Mouse (Mus musculus): Measurements from ENCODE around the gene Ston1. TPM values are rescaled to one million over a fixed set of nuclear protein-coding genes. Genes with fewer than 3 reads are reported as not detected.

Gene Ston1
- polyA plus RNA-seq, 1 experiment, result 43.1 TPM

- no peak for DNase-seq
- 68% methylated on average over 1 of the region's 1 CpGs for WGBS
- no peak overlapping the region for H3K4me3 ChIP-seq (replicated peaks; ENCODE audit: extremely low read depth, low read depth, low read length)
- peaks cover 13% of the 10 kb centered on the region for H3K4me1 ChIP-seq (ENCODE audit: control insufficient read depth, insufficient read depth, low read length)
- TF ChIP-seq CTCF (IDR thresholded peaks at IDR 0.05; ENCODE audit: insufficient read depth, low read length) (no peak), POLR2A (IDR thresholded peaks at IDR 0.05; ENCODE audit: borderline replicate concordance, extremely low read depth, low read depth, low read length) (no peak)
Observed at GRCm38 (mm10) chr17:88615492-88616155, 18.1 kb downstream of the Ston1 start.

DNA sequence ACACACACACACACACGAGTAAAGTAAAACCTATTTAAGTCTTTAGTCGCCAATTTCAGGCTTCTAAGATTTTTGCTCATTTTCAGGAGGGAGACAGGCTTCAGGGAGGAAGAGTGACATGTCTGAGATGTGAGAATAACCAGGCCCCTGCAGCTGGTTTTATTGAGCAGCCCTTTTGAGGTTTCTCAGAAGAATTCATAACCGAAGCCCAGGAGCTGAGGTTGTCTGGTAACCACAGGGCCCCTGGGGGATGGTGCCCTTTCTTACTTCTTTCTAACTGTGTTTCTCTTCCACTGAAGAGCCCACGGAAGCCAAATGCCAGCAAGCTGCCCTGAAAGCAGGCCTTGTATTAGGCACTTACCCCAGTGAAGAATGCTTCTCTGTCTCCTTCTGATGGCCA is 23.5 kb downstream of the Ston1 start:
- DNase-seq, result no peak
- Histone ChIP-seq H3K4me1 (ENCODE audit: control insufficient read depth, insufficient read depth, low read length) (peaks cover 6% of the 10 kb centered on the region), H3K4me3 (replicated peaks; ENCODE audit: extremely low read depth, low read depth, low read length) (no peak overlapping the region)
- no peak for TF ChIP-seq CTCF (IDR thresholded peaks at IDR 0.05; ENCODE audit: insufficient read depth, low read length)
- TF ChIP-seq POLR2A (IDR thresholded peaks at IDR 0.05; ENCODE audit: borderline replicate concordance, extremely low read depth, low read depth, low read length), result no peak
- WGBS, result 78% methylated on average over 4 of the region's 4 CpGs

- WGBS, result 72% methylated on average over 3 of the region's 3 CpGs
- peaks cover 10% of the 10 kb centered on the region for H3K4me1 ChIP-seq (ENCODE audit: control insufficient read depth, insufficient read depth, low read length)
- no peak overlapping the region for H3K4me3 ChIP-seq (replicated peaks; ENCODE audit: extremely low read depth, low read depth, low read length)
- TF ChIP-seq POLR2A (IDR thresholded peaks at IDR 0.05; ENCODE audit: borderline replicate concordance, extremely low read depth, low read depth, low read length) (no peak), CTCF (IDR thresholded peaks at IDR 0.05; ENCODE audit: insufficient read depth, low read length) (no peak)
- no peak for DNase-seq
Observed at GRCm38 (mm10) chr17:88621374-88621773, 23.9 kb downstream of the Ston1 start.

DNA sequence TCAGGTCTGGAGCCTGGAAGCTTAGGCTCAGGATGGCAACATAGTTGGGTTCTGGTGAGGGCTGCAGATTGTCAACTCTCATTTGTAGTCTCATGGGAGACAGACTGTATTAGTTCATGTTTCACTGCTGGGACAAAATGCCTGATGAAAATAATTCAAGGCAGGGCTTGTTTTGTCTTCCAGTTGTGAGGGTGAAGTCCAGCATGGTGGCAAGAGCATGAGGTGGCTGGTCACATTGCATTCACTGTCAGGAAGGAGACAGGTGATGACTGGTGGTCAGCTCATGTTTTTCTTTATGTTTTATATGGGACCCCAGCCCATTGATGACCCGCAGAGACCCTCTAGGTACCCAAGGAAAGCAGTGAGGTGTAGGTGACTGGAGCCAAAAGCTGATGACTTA is 25.2 kb downstream of the Ston1 start:
- H3K4me1 ChIP-seq (ENCODE audit: control insufficient read depth, insufficient read depth, low read length), result peaks cover 22% of the 10 kb centered on the region
- TF ChIP-seq POLR2A (IDR thresholded peaks at IDR 0.05; ENCODE audit: borderline replicate concordance, extremely low read depth, low read depth, low read length) (no peak), CTCF (IDR thresholded peaks at IDR 0.05; ENCODE audit: insufficient read depth, low read length) (no peak)
- no peak for DNase-seq
- 94% methylated on average over 1 of the region's 1 CpGs for WGBS
- no peak overlapping the region for H3K4me3 ChIP-seq (replicated peaks; ENCODE audit: extremely low read depth, low read depth, low read length)

DNA sequence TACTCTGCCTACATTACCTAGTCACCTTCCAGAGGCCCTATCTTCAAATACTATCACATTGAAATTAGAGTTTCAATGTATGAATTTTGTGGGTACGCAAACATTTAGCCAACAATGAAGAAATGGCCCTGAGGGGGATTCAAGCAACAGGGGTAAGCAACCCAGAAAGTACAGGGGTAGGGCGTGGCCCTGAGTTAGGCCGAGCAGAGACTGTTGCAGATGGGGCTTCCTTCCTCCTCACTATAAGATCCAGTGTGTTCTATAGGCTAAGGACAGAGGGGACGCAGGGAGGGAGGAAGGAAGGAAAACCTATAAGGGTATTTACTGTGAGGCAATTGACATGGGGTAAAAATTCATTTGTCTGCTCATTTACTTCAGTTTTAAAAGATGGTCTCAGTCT is 26.9 kb downstream of the Ston1 start:
- no peak for TF ChIP-seq POLR2A (IDR thresholded peaks at IDR 0.05; ENCODE audit: borderline replicate concordance, extremely low read depth, low read depth, low read length)
- no peak for TF ChIP-seq CTCF (IDR thresholded peaks at IDR 0.05; ENCODE audit: insufficient read depth, low read length)
- 70% methylated on average over 4 of the region's 4 CpGs for WGBS

GRCm38 (mm10) chr17:88625350-88625749 is 27.9 kb downstream of the Ston1 start:
- no peak for TF ChIP-seq POLR2A (IDR thresholded peaks at IDR 0.05; ENCODE audit: borderline replicate concordance, extremely low read depth, low read depth, low read length)
- WGBS, result 90% methylated on average over 13 of the region's 13 CpGs
- Histone ChIP-seq H3K4me3 (replicated peaks; ENCODE audit: extremely low read depth, low read depth, low read length) (no peak overlapping the region), H3K4me1 (ENCODE audit: control insufficient read depth, insufficient read depth, low read length) (peaks cover 38% of the 10 kb centered on the region)
- no peak for DNase-seq

More for the DNA sequence above, 26.9 kb downstream of the Ston1 start:
- Histone ChIP-seq H3K4me1 (ENCODE audit: control insufficient read depth, insufficient read depth, low read length) (peaks cover 31% of the 10 kb centered on the region), H3K4me3 (replicated peaks; ENCODE audit: extremely low read depth, low read depth, low read length) (no peak overlapping the region)
- DNase-seq, result no peak

GRCm38 (mm10) chr17:88625931-88626330 is 28.4 kb downstream of the Ston1 start:
- DNase-seq, result no peak
- H3K4me3 ChIP-seq (replicated peaks; ENCODE audit: extremely low read depth, low read depth, low read length), result no peak overlapping the region
- 45% methylated on average over 7 of the region's 7 CpGs for WGBS
- TF ChIP-seq CTCF (IDR thresholded peaks at IDR 0.05; ENCODE audit: insufficient read depth, low read length) (no peak), POLR2A (IDR thresholded peaks at IDR 0.05; ENCODE audit: borderline replicate concordance, extremely low read depth, low read depth, low read length) (no peak)
- H3K4me1 ChIP-seq (ENCODE audit: control insufficient read depth, insufficient read depth, low read length), result peaks cover 39% of the 10 kb centered on the region

DNA sequence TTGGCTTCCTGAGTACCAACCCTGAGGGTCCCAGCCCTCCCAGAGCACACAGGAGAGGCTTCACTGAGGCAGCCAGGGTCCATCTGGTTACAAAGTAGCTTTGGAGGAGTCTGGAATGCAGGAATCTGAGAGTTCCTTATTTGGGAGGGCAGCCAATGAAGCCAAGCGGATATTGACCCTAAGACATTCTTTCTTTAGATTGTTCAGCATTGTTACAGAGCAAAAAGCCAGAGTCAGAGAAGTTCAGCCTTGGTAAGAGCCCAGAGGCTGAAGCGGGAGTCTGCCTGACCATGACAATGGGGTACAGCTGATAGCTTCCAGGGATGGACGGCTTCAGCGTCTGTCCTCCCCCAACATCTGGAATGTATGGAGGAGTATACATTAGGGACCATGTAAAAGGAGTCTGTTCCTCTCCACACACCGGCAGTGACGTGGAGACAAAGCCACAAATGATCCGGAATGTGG is 28.9 kb downstream of the Ston1 start:
- DNase-seq, result no peak
- TF ChIP-seq POLR2A (IDR thresholded peaks at IDR 0.05; ENCODE audit: borderline replicate concordance, extremely low read depth, low read depth, low read length), result no peak
- no peak for TF ChIP-seq CTCF (IDR thresholded peaks at IDR 0.05; ENCODE audit: insufficient read depth, low read length)
- Histone ChIP-seq H3K4me3 (replicated peaks; ENCODE audit: extremely low read depth, low read depth, low read length) (no peak overlapping the region), H3K4me1 (ENCODE audit: control insufficient read depth, insufficient read depth, low read length) (peaks cover 41% of the 10 kb centered on the region)
- 30% methylated on average over 7 of the region's 7 CpGs for WGBS

DNA sequence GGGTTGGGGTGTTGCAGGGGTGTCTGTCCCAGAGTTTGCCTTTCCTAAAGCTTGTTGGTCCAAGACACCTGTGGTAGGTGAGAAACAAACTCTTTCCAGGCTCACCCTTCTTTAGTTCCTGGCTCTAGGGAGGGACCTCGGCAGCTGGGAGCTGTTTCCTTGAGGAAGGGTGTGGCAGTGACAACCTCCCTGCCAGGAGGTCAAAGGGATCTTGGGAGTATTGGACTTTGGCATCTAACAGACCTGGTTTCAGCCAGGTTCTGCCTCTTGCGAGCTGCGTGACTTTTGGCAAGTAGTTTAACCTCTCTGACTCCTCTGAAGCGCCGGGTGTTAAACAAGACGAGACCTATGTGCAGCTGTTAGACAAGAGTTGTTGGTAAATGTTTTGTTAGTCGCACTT is 29.7 kb downstream of the Ston1 start:
- 18% methylated on average over 7 of the region's 7 CpGs for WGBS
- Histone ChIP-seq H3K4me1 (ENCODE audit: control insufficient read depth, insufficient read depth, low read length) (peaks cover 44% of the 10 kb centered on the region), H3K4me3 (replicated peaks; ENCODE audit: extremely low read depth, low read depth, low read length) (no peak overlapping the region)
- DNase-seq, result no peak
- TF ChIP-seq POLR2A (IDR thresholded peaks at IDR 0.05; ENCODE audit: borderline replicate concordance, extremely low read depth, low read depth, low read length), result no peak
- TF ChIP-seq CTCF (IDR thresholded peaks at IDR 0.05; ENCODE audit: insufficient read depth, low read length), result no peak

- TF ChIP-seq POLR2A (IDR thresholded peaks at IDR 0.05; ENCODE audit: borderline replicate concordance, extremely low read depth, low read depth, low read length), result peak; percentile 43; the same call in 1 of the 2 replicates
- no peak for TF ChIP-seq CTCF (IDR thresholded peaks at IDR 0.05; ENCODE audit: insufficient read depth, low read length)
- peak; percentile 40 for DNase-seq
- 15% methylated on average over 10 of the region's 10 CpGs for WGBS
- Histone ChIP-seq H3K4me1 (ENCODE audit: control insufficient read depth, insufficient read depth, low read length) (peaks cover 50% of the 10 kb centered on the region), H3K4me3 (replicated peaks; ENCODE audit: extremely low read depth, low read depth, low read length) (no peak overlapping the region)
Observed at GRCm38 (mm10) chr17:88628676-88629380, 31.3 kb downstream of the Ston1 start.

Data from lung, adult 2 months (tissue).